Mouse (Mus musculus) brown adipose tissue, adult 24 weeks (tissue): ENCODE results near the gene Gm49387. TPM values are rescaled to one million over a fixed set of nuclear protein-coding genes. Genes with fewer than 3 reads are reported as not detected.

Experiments used
- H3K27ac ChIP-seq: fragments of 200-500 bp; replicated peaks from 2 replicates; pipeline ENCODE4 v1.5.1; 2012; ENCODE audit warnings: low read depth, mild to moderate bottlenecking, low read length
- H3K4me1 ChIP-seq: fragments of 200-500 bp; 2 replicates; pipeline ENCODE4 v1.6.1; 2012; ENCODE audit warnings: low read length, mixed read lengths; ENCODE audit not compliant: control insufficient read depth, insufficient read depth, insufficient read length
- H3K4me3 ChIP-seq: fragments of 200-500 bp; 2 replicates; pipeline ENCODE4 v1.5.1; 2012; ENCODE audit warnings: low read depth, mild to moderate bottlenecking, low read length, moderate library complexity; ENCODE audit not compliant: insufficient read depth
- polyA plus RNA-seq: library from polyadenylated mRNA; stranded (reverse); fragments of >200 nt; gene quantifications from 2 replicates; pipeline ENCODE4 v1.2.4, GENCODE M21; 2012; ENCODE audit not compliant: missing spikeins, insufficient read depth, insufficient read length

The Gm49387 gene
- polyA plus RNA-seq, 1 experiment, result not detected

GRCm38 (mm10) chr14:31577966-31578735, 62.5 kb downstream of the Gm49387 start:
- no peaks in the 10 kb centered on the region; the same call in 1 of the 2 replicates for H3K4me1 ChIP-seq
- H3K4me3 ChIP-seq, result no peak overlapping the region
- no peak overlapping the region for H3K27ac ChIP-seq

- Histone ChIP-seq H3K4me3 (no peak overlapping the region), H3K4me1 (peaks cover 3% of the 10 kb centered on the region), H3K27ac (no peak overlapping the region)
Observed at GRCm38 (mm10) chr14:31576846-31577697, 63.6 kb downstream of the Gm49387 start.

GRCm38 (mm10) chr14:31575866-31576265, 64.8 kb downstream of the Gm49387 start:
- Histone ChIP-seq H3K27ac (no peak overlapping the region), H3K4me1 (peaks cover 3% of the 10 kb centered on the region), H3K4me3 (no peak overlapping the region)

- H3K4me3 ChIP-seq, result no peak overlapping the region
- H3K27ac ChIP-seq, result no peak overlapping the region
- peaks cover 4% of the 10 kb centered on the region for H3K4me1 ChIP-seq
Observed at GRCm38 (mm10) chr14:31574903-31575665, 65.6 kb downstream of the Gm49387 start.

- Histone ChIP-seq H3K4me3 (no peak overlapping the region), H3K4me1 (peaks cover 16% of the 10 kb centered on the region)
Observed at GRCm38 (mm10) chr14:31572561-31573175, 68.0 kb downstream of the Gm49387 start.

GRCm38 (mm10) chr14:31571419-31571818, 69.3 kb downstream of the Gm49387 start:
- peaks cover 16% of the 10 kb centered on the region for H3K4me1 ChIP-seq
- no peak overlapping the region for H3K27ac ChIP-seq
- H3K4me3 ChIP-seq, result no peak overlapping the region

More at GRCm38 (mm10) chr14:31572561-31573175, 68.0 kb downstream of the Gm49387 start:
- no peak overlapping the region for H3K27ac ChIP-seq

GRCm38 (mm10) chr14:31570131-31570951, 70.3 kb downstream of the Gm49387 start:
- Histone ChIP-seq H3K4me3 (no peak overlapping the region), H3K4me1 (peaks cover 16% of the 10 kb centered on the region), H3K27ac (no peak overlapping the region)

- Histone ChIP-seq H3K4me1 (peaks cover 20% of the 10 kb centered on the region), H3K27ac (no peak overlapping the region), H3K4me3 (no peak overlapping the region)
Observed at GRCm38 (mm10) chr14:31569151-31569631, 71.5 kb downstream of the Gm49387 start.

- Histone ChIP-seq H3K27ac (no peak overlapping the region), H3K4me1 (peaks cover 26% of the 10 kb centered on the region), H3K4me3 (no peak overlapping the region)
Observed at GRCm38 (mm10) chr14:31565478-31566212, 75.0 kb downstream of the Gm49387 start.

GRCm38 (mm10) chr14:31564452-31565179, 76.1 kb downstream of the Gm49387 start:
- Histone ChIP-seq H3K4me3 (no peak overlapping the region), H3K27ac (peak overlapping the region; percentile 30; the same call in 1 of the 2 replicates), H3K4me1 (peaks cover 24% of the 10 kb centered on the region)

- no peak overlapping the region for H3K27ac ChIP-seq
- H3K4me1 ChIP-seq, result peaks cover 18% of the 10 kb centered on the region; the same call in 1 of the 2 replicates
Observed at GRCm38 (mm10) chr14:31560886-31561285, 79.8 kb downstream of the Gm49387 start.

GRCm38 (mm10) chr14:31559216-31559615, 81.5 kb downstream of the Gm49387 start:
- Histone ChIP-seq H3K27ac (no peak overlapping the region), H3K4me3 (no peak overlapping the region), H3K4me1 (peaks cover 13% of the 10 kb centered on the region; the same call in 1 of the 2 replicates)

More at GRCm38 (mm10) chr14:31560886-31561285, 79.8 kb downstream of the Gm49387 start:
- no peak overlapping the region for H3K4me3 ChIP-seq

GRCm38 (mm10) chr14:31557784-31558183, 82.9 kb downstream of the Gm49387 start:
- no peak overlapping the region for H3K27ac ChIP-seq
- peaks cover 10% of the 10 kb centered on the region; the same call in 1 of the 2 replicates for H3K4me1 ChIP-seq
- H3K4me3 ChIP-seq, result no peak overlapping the region
